Mouse (Mus musculus) bone marrow macrophage, adult 2 months (primary cell): ENCODE measurements around the gene Svopl. TPM values are rescaled to one million over a fixed set of nuclear protein-coding genes. Genes with fewer than 3 reads are reported as not detected.
A peak's percentile ranks its signal among the peaks of the same experiment; 100 is the strongest.

ENCODE experiments used
- H3K27ac ChIP-seq: 2 replicates; pipeline ENCODE4 v1.5.1; 2012; ENCODE audit warnings: low read depth, low read length; ENCODE audit not compliant: insufficient read depth
- H3K4me1 ChIP-seq: 2 replicates; pipeline ENCODE4 v1.6.1; 2012; ENCODE audit warnings: low read length; ENCODE audit not compliant: control insufficient read depth, insufficient read depth
- H3K4me3 ChIP-seq: 2 replicates; pipeline ENCODE4 v1.5.1; 2012; ENCODE audit warnings: mild to moderate bottlenecking, low read length, moderate library complexity; ENCODE audit not compliant: insufficient read depth
- CTCF ChIP-seq: IDR thresholded peaks from 2 replicates; pipeline ENCODE4 v1.5.1; 2012; ENCODE audit warnings: low read depth, mild to moderate bottlenecking, low read length, moderate library complexity
- POLR2A ChIP-seq: IDR thresholded peaks from 2 replicates; pipeline ENCODE4 v1.6.1; 2012; ENCODE audit warnings: mild to moderate bottlenecking, low read depth, low read length, borderline replicate concordance
- polyA plus RNA-seq: library from polyadenylated mRNA; stranded (reverse); fragments of >200 nt; gene quantifications from 2 replicates; pipeline ENCODE4 v1.2.4, GENCODE M21; 2012; ENCODE audit not compliant: missing spikeins, insufficient read depth, insufficient read length

The Svopl gene
- polyA plus RNA-seq, 1 experiment: not detected

GRCm38 (mm10) chr6:38066215-38066614 lies 19.4 kb upstream of the Svopl start:
- Histone ChIP-seq H3K4me3 (no peak overlapping the region), H3K4me1 (peaks cover 4% of the 10 kb centered on the region; the same call in 1 of the 2 replicates), H3K27ac (no peak overlapping the region)
- TF ChIP-seq POLR2A (no peak), CTCF (0 out of 2 replicates have a peak, but pooled peaks have one; percentile 12)

- TF ChIP-seq CTCF: no peak
- peak overlapping the region; percentile 42 for H3K4me3 ChIP-seq
- peaks cover 4% of the 10 kb centered on the region; the same call in 1 of the 2 replicates for H3K4me1 ChIP-seq
- H3K27ac ChIP-seq: no peak overlapping the region
These were observed 18.8 kb upstream of the Svopl start for GRCm38 (mm10) chr6:38065501-38066122.

GRCm38 (mm10) chr6:38065122-38065500 lies 18.3 kb upstream of the Svopl start:
- H3K4me1 ChIP-seq: peaks cover 4% of the 10 kb centered on the region; the same call in 1 of the 2 replicates
- H3K27ac ChIP-seq: no peak overlapping the region
- no peak for TF ChIP-seq CTCF
- peak overlapping the region; percentile 42 for H3K4me3 ChIP-seq

- Histone ChIP-seq H3K27ac (no peak overlapping the region), H3K4me3 (no peak overlapping the region), H3K4me1 (peaks cover 4% of the 10 kb centered on the region; the same call in 1 of the 2 replicates)
- TF ChIP-seq POLR2A (no peak), CTCF (no peak)
These were observed 17.8 kb upstream of the Svopl start for GRCm38 (mm10) chr6:38064621-38065020.

- TF ChIP-seq CTCF: no peak
- TF ChIP-seq POLR2A: no peak
- no peak overlapping the region for H3K4me3 ChIP-seq
These were observed 12.0 kb upstream of the Svopl start for GRCm38 (mm10) chr6:38058805-38059204.

GRCm38 (mm10) chr6:38055471-38056330 lies 8.9 kb upstream of the Svopl start:
- Histone ChIP-seq H3K4me1 (no peaks in the 10 kb centered on the region), H3K27ac (no peak overlapping the region), H3K4me3 (no peak overlapping the region)
- no peak for TF ChIP-seq POLR2A
- no peak for TF ChIP-seq CTCF

More at GRCm38 (mm10) chr6:38058805-38059204, 12.0 kb upstream of the Svopl start:
- Histone ChIP-seq H3K4me1 (no peaks in the 10 kb centered on the region), H3K27ac (no peak overlapping the region)

DNA sequence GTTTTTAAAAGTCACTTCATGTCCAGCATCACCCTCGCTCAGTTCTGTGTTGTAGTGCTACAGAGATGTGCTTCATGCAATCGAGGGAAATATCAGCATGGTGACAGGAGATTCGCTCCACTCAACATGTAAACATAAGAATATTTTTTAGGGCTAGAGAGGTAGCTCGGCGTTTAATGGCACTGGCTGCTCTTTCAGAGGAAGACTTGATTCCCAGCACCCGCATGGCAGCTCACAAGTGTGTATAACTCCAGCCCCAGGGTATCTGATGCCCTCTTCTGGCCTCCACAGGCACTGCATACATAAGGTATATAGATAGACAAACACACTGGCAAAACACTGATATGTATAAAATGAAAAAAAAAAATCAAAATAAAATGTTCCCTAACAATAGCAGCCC lies 2.8 kb upstream of the Svopl start:
- Histone ChIP-seq H3K27ac (no peak overlapping the region), H3K4me3 (no peak overlapping the region), H3K4me1 (no peaks in the 10 kb centered on the region)
- TF ChIP-seq CTCF: no peak
- no peak for TF ChIP-seq POLR2A

- H3K4me3 ChIP-seq: no peak overlapping the region
- H3K4me1 ChIP-seq: no peaks in the 10 kb centered on the region
- TF ChIP-seq POLR2A (no peak), CTCF (no peak)
- H3K27ac ChIP-seq: no peak overlapping the region
These were observed 2.2 kb upstream of the Svopl start for GRCm38 (mm10) chr6:38048800-38049561.

- H3K27ac ChIP-seq: no peak overlapping the region
- no peak for TF ChIP-seq POLR2A
- no peak for TF ChIP-seq CTCF
- H3K4me3 ChIP-seq: no peak overlapping the region
- no peaks in the 10 kb centered on the region for H3K4me1 ChIP-seq
These were observed 1.2 kb upstream of the Svopl start for GRCm38 (mm10) chr6:38048003-38048402.
